Mouse (Mus musculus) lung, postnatal 0 days (tissue): Measurements from ENCODE around the gene Dctn3. TPM values are rescaled to one million over a fixed set of nuclear protein-coding genes. Genes with fewer than 3 reads are reported as not detected.

Experiments used
- ATAC-seq: fragments of 200-750 bp; cut with Nextera tagmentation; 2 replicates; pipeline ENCODE4 v1.8.0; 2017; ENCODE audit warnings: moderate library complexity
- DNase-seq: peaks from one replicate; pipeline ENCODE4 v3.0.0-alpha.2; 2016; ENCODE audit warnings: low spot score
- H3K27ac ChIP-seq: fragments of 300-500 bp; sonication (generic); 2 replicates; pipeline ENCODE4 v1.5.1; 2014; ENCODE audit warnings: antibody characterized with exemption, mild to moderate bottlenecking, low read length, mixed read lengths
- H3K27me3 ChIP-seq: fragments of 300-500 bp; sonication (generic); replicated peaks from 2 replicates; pipeline ENCODE4 v1.6.1; 2014; ENCODE audit warnings: low read length, mixed read lengths; ENCODE audit not compliant: insufficient read depth
- H3K36me3 ChIP-seq: fragments of 300-500 bp; sonication (generic); 2 replicates; pipeline ENCODE4 v1.6.1; 2014; ENCODE audit warnings: low read length, mixed read lengths; ENCODE audit not compliant: insufficient read depth
- H3K4me1 ChIP-seq: fragments of 300-500 bp; sonication (generic); 2 replicates; pipeline ENCODE4 v1.6.1; 2014; ENCODE audit warnings: antibody characterized with exemption, low read depth, low read length, mixed read lengths; ENCODE audit not compliant: insufficient read depth
- H3K4me2 ChIP-seq: fragments of 300-500 bp; sonication (generic); replicated peaks from 2 replicates; pipeline ENCODE4 v1.6.1; 2014; ENCODE audit warnings: low read depth, mild to moderate bottlenecking, low read length, moderate library complexity, mixed read lengths
- H3K4me3 ChIP-seq: fragments of 300-500 bp; sonication (generic); 2 replicates; pipeline ENCODE4 v1.5.1; 2014; ENCODE audit warnings: low read depth, low read length
- H3K9ac ChIP-seq: fragments of 300-500 bp; sonication (generic); replicated peaks from 2 replicates; pipeline ENCODE4 v1.6.1; 2014; ENCODE audit warnings: low read depth, mild to moderate bottlenecking
- H3K9me3 ChIP-seq: fragments of 300-500 bp; sonication (generic); 2 replicates; pipeline ENCODE4 v1.6.1; 2016; ENCODE audit warnings: low read length, mixed read lengths
- CTCF ChIP-seq: IDR thresholded peaks from 2 replicates; pipeline ENCODE4 v1.5.1; 2016; ENCODE audit warnings: antibody characterized with exemption, mild to moderate bottlenecking
- EP300 ChIP-seq: IDR thresholded peaks from 2 replicates; pipeline ENCODE4 v1.6.1; 2016; ENCODE audit warnings: antibody characterized with exemption, mild to moderate bottlenecking, control low read depth
- WGBS: fragments of 180-500 bp; shearing (Covaris S2); extraction: QIAGEN DNeasy Blood & Tissue Kit; methylation state at CpG from one replicate; pipeline ENCODE4 v1.1.7; 2014; 5-methylcytosine and 5-hydroxymethylcytosine counted together
- polyA plus RNA-seq: library from polyadenylated mRNA; unstranded; fragments of >200 nt; fragmentation: Nextera tagmentation; extraction: Ambion mirVana; gene quantifications from 2 replicates; pipeline ENCODE4 v1.2.1, GENCODE M21; 2015

Dctn3 gene
- polyA plus RNA-seq, 1 experiment from 2014 or later, result 151 TPM

DNA sequence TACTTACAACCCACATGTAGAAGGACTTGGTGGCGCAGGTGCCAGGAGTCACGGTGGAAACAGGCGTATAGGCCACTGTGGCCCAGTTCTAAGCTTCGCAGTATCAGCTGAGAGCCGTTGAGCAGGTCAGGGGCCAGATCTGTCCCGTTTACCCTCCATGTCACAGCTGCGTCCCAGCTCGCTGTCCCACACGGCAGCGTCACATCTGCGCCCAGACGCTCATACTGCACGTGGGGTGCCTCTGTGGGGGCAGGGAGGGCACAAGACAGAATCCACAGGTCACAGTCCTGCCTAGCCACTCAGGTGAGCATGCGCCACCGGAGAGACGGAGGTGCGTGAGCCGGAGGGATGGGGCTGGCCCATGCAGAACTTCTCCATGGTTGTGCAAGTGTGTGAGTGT, 52.1 kb downstream of the Dctn3 start:
- no peak overlapping the region for H3K9ac ChIP-seq
- no peak for ATAC-seq
- no peaks in the 10 kb centered on the region for H3K27me3 ChIP-seq
- no peaks in the 10 kb centered on the region for H3K36me3 ChIP-seq
- TF ChIP-seq EP300, result no peak
- no peak for TF ChIP-seq CTCF
- no peaks in the 10 kb centered on the region for H3K4me1 ChIP-seq
- no peak overlapping the region for H3K27ac ChIP-seq
- DNase-seq, result no peak
- H3K4me3 ChIP-seq, result no peak overlapping the region
- no peaks in the 10 kb centered on the region for H3K9me3 ChIP-seq
- WGBS, result 81% methylated on average over 18 of the region's 18 CpGs
- H3K4me2 ChIP-seq, result no peak overlapping the region

DNA sequence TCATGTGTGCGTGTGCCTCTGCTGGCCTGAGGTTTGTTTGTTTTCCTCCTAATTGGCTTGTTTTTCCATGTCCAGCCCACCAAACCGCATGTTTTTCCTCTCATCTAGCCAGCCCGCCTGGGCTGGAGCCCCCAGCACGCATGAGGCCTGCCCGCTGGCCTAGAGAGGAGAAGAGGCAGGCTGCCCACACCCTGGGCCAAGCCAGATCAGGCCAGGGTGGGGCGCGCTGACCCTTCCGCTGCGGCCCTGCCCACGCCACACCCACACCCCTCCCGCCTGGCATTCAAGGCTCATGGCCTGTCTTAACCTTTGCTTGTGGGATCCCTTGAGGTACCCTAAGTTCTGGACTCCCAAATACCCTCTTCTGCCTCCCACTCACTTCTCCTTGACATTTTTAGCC, 56.3 kb downstream of the Dctn3 start:
- Histone ChIP-seq H3K36me3 (no peaks in the 10 kb centered on the region), H3K9ac (no peak overlapping the region), H3K4me1 (no peaks in the 10 kb centered on the region; the same call in 1 of the 2 replicates), H3K27ac (no peak overlapping the region), H3K4me3 (no peak overlapping the region), H3K27me3 (no peaks in the 10 kb centered on the region), H3K4me2 (no peak overlapping the region), H3K9me3 (no peaks in the 10 kb centered on the region)
- 85% methylated on average over 9 of the region's 11 CpGs for WGBS
- TF ChIP-seq CTCF, result no peak
- TF ChIP-seq EP300, result no peak
- no peak for ATAC-seq
- no peak for DNase-seq

- ATAC-seq, result peak; percentile 41; the same call in 1 of the 2 replicates
- 14% methylated on average over 1 of the region's 8 CpGs for WGBS
Measured at GRCm38 (mm10) chr4:41665009-41665675, 57.8 kb downstream of the Dctn3 start.

More at GRCm38 (mm10) chr4:41665009-41665675, 57.8 kb downstream of the Dctn3 start:
- Histone ChIP-seq H3K4me2 (no peak overlapping the region), H3K36me3 (no peaks in the 10 kb centered on the region), H3K4me1 (no peaks in the 10 kb centered on the region; the same call in 1 of the 2 replicates), H3K9me3 (no peaks in the 10 kb centered on the region), H3K27ac (no peak overlapping the region), H3K9ac (no peak overlapping the region), H3K27me3 (no peaks in the 10 kb centered on the region), H3K4me3 (no peak overlapping the region)
- TF ChIP-seq EP300 (no peak), CTCF (no peak)
- DNase-seq, result no peak

Other genes starting within 250 kb of the Dctn3 start
- gene AI464131, start 220.1 kb downstream of the Dctn3 start, polyA plus RNA-seq, result 5.0 and 5.5 TPM in 2 replicates
- 37.3 and 41.4 TPM in 2 replicates for gene 1110017D15Rik, start 205.8 kb downstream of the Dctn3 start, polyA plus RNA-seq
- 4.7 and 5.2 TPM in 2 replicates for gene Fam219a, start 153.6 kb downstream of the Dctn3 start, polyA plus RNA-seq
- 8.9 and 9.0 TPM in 2 replicates for gene Dnaic1, start 153.4 kb downstream of the Dctn3 start, polyA plus RNA-seq
- gene Enho, start 82.8 kb downstream of the Dctn3 start, polyA plus RNA-seq, result 18.9 and 25.0 TPM in 2 replicates
- 0.77 and 1.1 TPM in 2 replicates for gene Cntfr, start 26.1 kb downstream of the Dctn3 start, polyA plus RNA-seq
- 62.1 and 72.6 TPM in 2 replicates for gene Il11ra1, start 23.2 kb downstream of the Dctn3 start, polyA plus RNA-seq
- gene Rpp25l, start 9.6 kb downstream of the Dctn3 start, polyA plus RNA-seq, result 45.6 and 51.8 TPM in 2 replicates
- gene Arid3c, start 8.0 kb upstream of the Dctn3 start, polyA plus RNA-seq, result 0.06 TPM in 1 of 2 replicates, not detected in the other
- gene Galt, start 32.1 kb upstream of the Dctn3 start, polyA plus RNA-seq, result 34.3 and 39.7 TPM in 2 replicates
- 43.3 and 43.7 TPM in 2 replicates for gene Sigmar1, start 33.0 kb upstream of the Dctn3 start, polyA plus RNA-seq
- 23.7 and 24.5 TPM in 2 replicates for gene Ccl27a, start 51.1 kb upstream of the Dctn3 start, polyA plus RNA-seq
- gene Gm21541, start 180.4 kb upstream of the Dctn3 start, polyA plus RNA-seq, result 94.4 and 95.8 TPM in 2 replicates
- 0.36 and 0.84 TPM in 2 replicates for gene Gm20878, start 218.4 kb upstream of the Dctn3 start, polyA plus RNA-seq
- 0.04 and 0.06 TPM in 2 replicates for gene Fam205a4, start 242.9 kb upstream of the Dctn3 start, polyA plus RNA-seq